Mouse (Mus musculus): Measurements from ENCODE around the gene Baiap2.

GRCm38 (mm10) chr11:119942727-119943427 lies at the start of gene Baiap2:
- TF ChIP-seq CTCF (IDR thresholded peaks at IDR 0.05; ENCODE audit: low read depth) (no peak; the same call in 1 of the 2 replicates), EP300 (IDR thresholded peaks at IDR 0.05; ENCODE audit: low read depth) (no peak)

Data from liver, postnatal 0 days (tissue).